Mouse (Mus musculus) thymus, adult 2 months (tissue): ENCODE results near the gene Unc5a. TPM values are rescaled to one million over a fixed set of nuclear protein-coding genes. Genes with fewer than 3 reads are reported as not detected.

ENCODE experiments used
- DNase-seq: peaks from one replicate; pipeline ENCODE4 v3.0.0; 2021
- H3K27ac ChIP-seq: fragments of 200-500 bp; 2 replicates; pipeline ENCODE4 v1.5.1; 2012; ENCODE audit warnings: low read length, control low read depth; ENCODE audit not compliant: control insufficient read depth, insufficient read depth
- H3K27me3 ChIP-seq: fragments of 200-500 bp; 2 replicates; pipeline ENCODE4 v1.6.1; 2012; ENCODE audit warnings: mild to moderate bottlenecking, low read length, moderate library complexity, mixed read lengths; ENCODE audit not compliant: control insufficient read depth, insufficient read depth
- H3K36me3 ChIP-seq: fragments of 200-500 bp; 2 replicates; pipeline ENCODE4 v1.6.1; 2012; ENCODE audit warnings: mild to moderate bottlenecking, low read length, moderate library complexity; ENCODE audit not compliant: control insufficient read depth, insufficient read depth
- H3K4me1 ChIP-seq: fragments of 200-500 bp; replicated peaks from 2 replicates; pipeline ENCODE4 v1.6.1; 2012; ENCODE audit warnings: low read length; ENCODE audit not compliant: control insufficient read depth, insufficient read depth
- H3K4me3 ChIP-seq: fragments of 200-500 bp; 2 replicates; pipeline ENCODE4 v1.5.1; 2012; ENCODE audit warnings: mild to moderate bottlenecking, low read length, control low read depth, moderate library complexity; ENCODE audit not compliant: control insufficient read depth, insufficient read depth
- CTCF ChIP-seq: fragments of 200-500 bp; IDR thresholded peaks from 2 replicates; pipeline ENCODE4 v1.5.1; 2012; ENCODE audit warnings: mild to moderate bottlenecking, control low read depth, low read length, moderate library complexity, borderline replicate concordance; ENCODE audit not compliant: control insufficient read depth, poor library complexity, insufficient read depth; ENCODE audit errors: extremely low read depth
- POLR2A ChIP-seq: fragments of 200-500 bp; IDR thresholded peaks from 2 replicates; pipeline ENCODE4 v1.6.1; 2012; ENCODE audit warnings: mild to moderate bottlenecking, low read length, control low read depth, moderate library complexity; ENCODE audit not compliant: control insufficient read depth, poor library complexity, insufficient read depth; ENCODE audit errors: extremely low read depth
- WGBS: fragments of 180-500 bp; shearing (Covaris S2); methylation state at CpG from one replicate; pipeline ENCODE4 v1.1.7; 2018; 5-methylcytosine and 5-hydroxymethylcytosine counted together
- polyA plus RNA-seq: library from polyadenylated mRNA; depleted of rRNA; stranded (reverse); fragments of >200 nt; gene quantifications from 2 replicates; pipeline ENCODE4 v1.2.3, GENCODE M21; 2012

The Unc5a gene
- polyA plus RNA-seq, 1 experiment = 3.1 TPM

GRCm38 (mm10) chr13:54937885-54938284 lies 11.3 kb upstream of the Unc5a start:
- no peak for DNase-seq
- H3K27ac ChIP-seq = no peak overlapping the region
- no peaks in the 10 kb centered on the region for H3K4me1 ChIP-seq
- no peaks in the 10 kb centered on the region for H3K27me3 ChIP-seq
- H3K4me3 ChIP-seq = no peak overlapping the region
- H3K36me3 ChIP-seq = no peaks in the 10 kb centered on the region
- no peak for TF ChIP-seq POLR2A
- TF ChIP-seq CTCF = no peak
- 41% methylated on average over 11 of the region's 11 CpGs for WGBS

- Histone ChIP-seq H3K27me3 (no peaks in the 10 kb centered on the region), H3K4me3 (no peak overlapping the region), H3K27ac (no peak overlapping the region), H3K4me1 (no peaks in the 10 kb centered on the region), H3K36me3 (no peaks in the 10 kb centered on the region)
- 83% methylated on average over 3 of the region's 3 CpGs for WGBS
- no peak for DNase-seq
- TF ChIP-seq CTCF (no peak), POLR2A (no peak)
Observed at GRCm38 (mm10) chr13:54938493-54938892, 10.7 kb upstream of the Unc5a start.

GRCm38 (mm10) chr13:54944411-54945157 lies 4.6 kb upstream of the Unc5a start:
- no peak for TF ChIP-seq CTCF
- no peak for TF ChIP-seq POLR2A
- H3K27me3 ChIP-seq = no peaks in the 10 kb centered on the region; the same call in 1 of the 2 replicates
- no peak overlapping the region for H3K27ac ChIP-seq
- H3K4me3 ChIP-seq = no peak overlapping the region
- H3K36me3 ChIP-seq = no peaks in the 10 kb centered on the region
- DNase-seq = no peak
- WGBS = 61% methylated on average over 9 of the region's 9 CpGs
- peaks cover 6% of the 10 kb centered on the region; the same call in 1 of the 2 replicates for H3K4me1 ChIP-seq

- H3K27me3 ChIP-seq = no peaks in the 10 kb centered on the region; the same call in 1 of the 2 replicates
- H3K4me3 ChIP-seq = no peak overlapping the region
- 4% methylated on average over 4 of the region's 4 CpGs for WGBS
- DNase-seq = peak; percentile 16
- H3K36me3 ChIP-seq = no peaks in the 10 kb centered on the region
- peaks cover 12% of the 10 kb centered on the region; the same call in 1 of the 2 replicates for H3K4me1 ChIP-seq
- TF ChIP-seq CTCF = no peak
- no peak for TF ChIP-seq POLR2A
- no peak overlapping the region for H3K27ac ChIP-seq
Observed at GRCm38 (mm10) chr13:54945332-54945731, 3.9 kb upstream of the Unc5a start.

GRCm38 (mm10) chr13:54946406-54946805 lies 2.8 kb upstream of the Unc5a start:
- no peak for TF ChIP-seq POLR2A
- TF ChIP-seq CTCF = no peak
- WGBS = 87% methylated on average over 1 of the region's 1 CpGs
- H3K4me1 ChIP-seq = peaks cover 12% of the 10 kb centered on the region; the same call in 1 of the 2 replicates
- no peak overlapping the region for H3K27ac ChIP-seq
- no peak for DNase-seq
- no peak overlapping the region for H3K4me3 ChIP-seq
- no peaks in the 10 kb centered on the region for H3K36me3 ChIP-seq
- H3K27me3 ChIP-seq = no peaks in the 10 kb centered on the region; the same call in 1 of the 2 replicates

- DNase-seq = peak; percentile 5
- TF ChIP-seq CTCF (no peak), POLR2A (no peak)
- H3K27ac ChIP-seq = no peak overlapping the region
- H3K4me3 ChIP-seq = peak overlapping the region; percentile 59
- no peaks in the 10 kb centered on the region for H3K36me3 ChIP-seq
- peaks cover 12% of the 10 kb centered on the region; the same call in 1 of the 2 replicates for H3K4me1 ChIP-seq
- under 1% methylated on average over 40 of the region's 44 CpGs for WGBS
- no peaks in the 10 kb centered on the region; the same call in 1 of the 2 replicates for H3K27me3 ChIP-seq
Observed at GRCm38 (mm10) chr13:54949592-54949991, 381 bp downstream of the Unc5a start.

GRCm38 (mm10) chr13:54950131-54950530 lies 920 bp downstream of the Unc5a start:
- no peak overlapping the region for H3K4me3 ChIP-seq
- DNase-seq = no peak
- WGBS = 5% methylated on average over 9 of the region's 9 CpGs

More at GRCm38 (mm10) chr13:54950131-54950530, 920 bp downstream of the Unc5a start:
- TF ChIP-seq POLR2A (no peak), CTCF (no peak)
- Histone ChIP-seq H3K27me3 (no peaks in the 10 kb centered on the region; the same call in 1 of the 2 replicates), H3K36me3 (no peaks in the 10 kb centered on the region), H3K27ac (no peak overlapping the region), H3K4me1 (peaks cover 12% of the 10 kb centered on the region; the same call in 1 of the 2 replicates)
